Mouse (Mus musculus) stomach, embryonic 14.5 days (tissue): ENCODE measurements at regions not wholly inside any gene's neighbourhood (a gene's known extent, or its start where the extent isn't known, plus 50 kb on each side); places are given as distances from the start of the nearest gene placed in this dataset.
A peak's percentile ranks its signal among the peaks of the same experiment; 100 is the strongest.

Experiments
- ATAC-seq: fragments of 200-750 bp; cut with Nextera tagmentation; 2 replicates; pipeline ENCODE4 v1.8.0; 2017; ENCODE audit warnings: low read depth, moderate TSS enrichment; ENCODE audit not compliant: insufficient number of reproducible peaks, insufficient read depth, low FRiP score
- H3K27ac ChIP-seq: fragments of 300-500 bp; sonication (generic); 2 replicates; pipeline ENCODE4 v1.5.1; 2014; ENCODE audit warnings: mild to moderate bottlenecking, low read length, moderate library complexity, mixed read lengths
- H3K27me3 ChIP-seq: fragments of 300-500 bp; sonication (generic); 2 replicates; pipeline ENCODE4 v1.6.1; 2014; ENCODE audit warnings: low read length, control low read depth, mixed read lengths; ENCODE audit not compliant: control insufficient read depth, insufficient read depth
- H3K36me3 ChIP-seq: fragments of 300-500 bp; sonication (generic); 2 replicates; pipeline ENCODE4 v1.6.1; 2014; ENCODE audit warnings: mild to moderate bottlenecking, control low read depth, low read length, moderate library complexity, mixed read lengths; ENCODE audit not compliant: control insufficient read depth, insufficient read depth
- H3K4me1 ChIP-seq: fragments of 300-500 bp; sonication (generic); 2 replicates; pipeline ENCODE4 v1.6.1; 2014; ENCODE audit warnings: low read length, control low read depth, mixed read lengths; ENCODE audit not compliant: control insufficient read depth, insufficient read depth
- H3K4me2 ChIP-seq: fragments of 300-500 bp; sonication (generic); replicated peaks from 2 replicates; pipeline ENCODE4 v1.6.1; 2014; ENCODE audit warnings: low read depth, low read length, control low read depth
- H3K4me3 ChIP-seq: fragments of 300-500 bp; sonication (generic); 2 replicates; pipeline ENCODE4 v1.5.1; 2014; ENCODE audit warnings: low read depth, low read length, control low read depth
- H3K9ac ChIP-seq: fragments of 300-500 bp; sonication (generic); replicated peaks from 2 replicates; pipeline ENCODE4 v1.6.1; 2014; ENCODE audit warnings: low read depth, mild to moderate bottlenecking, control low read depth, low read length, moderate library complexity, mixed read lengths
- H3K9me3 ChIP-seq: fragments of 300-500 bp; sonication (generic); 2 replicates; pipeline ENCODE4 v1.6.1; 2016; ENCODE audit warnings: low read depth, low read length, control low read depth; ENCODE audit not compliant: control insufficient read depth
- WGBS: fragments of 180-500 bp; shearing (Covaris S2); extraction: QIAGEN DNeasy Blood & Tissue Kit; methylation state at CpG from one replicate; pipeline ENCODE4 v1.1.7; 2014; 5-methylcytosine and 5-hydroxymethylcytosine counted together

- Histone ChIP-seq H3K9ac (no peak overlapping the region), H3K27me3 (no peaks in the 10 kb centered on the region), H3K4me1 (peaks cover 14% of the 10 kb centered on the region), H3K27ac (peak overlapping the region; percentile 72; the same call in 1 of the 2 replicates), H3K4me3 (no peak overlapping the region), H3K36me3 (no peaks in the 10 kb centered on the region), H3K9me3 (no peaks in the 10 kb centered on the region), H3K4me2 (no peak overlapping the region)
- ATAC-seq, result no peak
- 58% methylated on average over 14 of the region's 14 CpGs for WGBS
Measured at GRCm38 (mm10) chr13:56350705-56351400, 54.5 kb upstream of the Cxcl14 start.

DNA sequence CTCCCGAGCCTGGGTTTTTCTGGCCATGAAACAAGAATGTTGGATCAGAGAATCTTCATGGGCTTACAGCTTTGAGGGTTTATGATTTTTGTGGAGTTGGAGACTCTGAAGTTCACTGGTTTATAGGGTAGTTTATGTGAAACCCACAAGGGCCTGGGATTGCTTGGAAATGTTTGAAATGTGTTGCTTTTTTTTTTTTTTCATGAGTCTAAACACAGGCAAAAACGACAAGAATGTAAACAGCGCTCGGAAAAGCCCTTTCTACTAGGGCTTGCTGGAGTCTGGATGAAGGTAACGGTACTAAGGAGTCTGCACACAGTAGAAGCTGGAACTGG lies 55.0 kb upstream of the Cxcl14 start:
- H3K27ac ChIP-seq, result peak overlapping the region; percentile 72; the same call in 1 of the 2 replicates

GRCm38 (mm10) chr13:56352436-56352835 lies 56.1 kb upstream of the Cxcl14 start:
- no peak overlapping the region for H3K27ac ChIP-seq
- no peak for ATAC-seq

More for the DNA sequence above, 55.0 kb upstream of the Cxcl14 start:
- Histone ChIP-seq H3K4me1 (peaks cover 14% of the 10 kb centered on the region), H3K36me3 (no peaks in the 10 kb centered on the region), H3K4me3 (no peak overlapping the region), H3K9me3 (no peaks in the 10 kb centered on the region), H3K27me3 (no peaks in the 10 kb centered on the region), H3K9ac (no peak overlapping the region), H3K4me2 (no peak overlapping the region)
- 40% methylated on average over 5 of the region's 5 CpGs for WGBS
- ATAC-seq, result no peak

GRCm38 (mm10) chr13:56352839-56353605 lies 56.7 kb upstream of the Cxcl14 start:
- H3K4me3 ChIP-seq, result no peak overlapping the region
- no peak overlapping the region for H3K27ac ChIP-seq
- no peaks in the 10 kb centered on the region for H3K36me3 ChIP-seq
- peaks cover 14% of the 10 kb centered on the region for H3K4me1 ChIP-seq
- H3K9me3 ChIP-seq, result no peaks in the 10 kb centered on the region
- H3K9ac ChIP-seq, result no peak overlapping the region
- no peak for ATAC-seq
- H3K4me2 ChIP-seq, result no peak overlapping the region
- 89% methylated on average over 12 of the region's 12 CpGs for WGBS
- H3K27me3 ChIP-seq, result no peaks in the 10 kb centered on the region

More at GRCm38 (mm10) chr13:56352436-56352835, 56.1 kb upstream of the Cxcl14 start:
- H3K36me3 ChIP-seq, result no peaks in the 10 kb centered on the region
- no peaks in the 10 kb centered on the region for H3K9me3 ChIP-seq
- H3K4me2 ChIP-seq, result no peak overlapping the region
- no peaks in the 10 kb centered on the region for H3K27me3 ChIP-seq
- peaks cover 14% of the 10 kb centered on the region for H3K4me1 ChIP-seq
- H3K9ac ChIP-seq, result no peak overlapping the region
- H3K4me3 ChIP-seq, result no peak overlapping the region
- WGBS, result 93% methylated on average over 6 of the region's 6 CpGs

DNA sequence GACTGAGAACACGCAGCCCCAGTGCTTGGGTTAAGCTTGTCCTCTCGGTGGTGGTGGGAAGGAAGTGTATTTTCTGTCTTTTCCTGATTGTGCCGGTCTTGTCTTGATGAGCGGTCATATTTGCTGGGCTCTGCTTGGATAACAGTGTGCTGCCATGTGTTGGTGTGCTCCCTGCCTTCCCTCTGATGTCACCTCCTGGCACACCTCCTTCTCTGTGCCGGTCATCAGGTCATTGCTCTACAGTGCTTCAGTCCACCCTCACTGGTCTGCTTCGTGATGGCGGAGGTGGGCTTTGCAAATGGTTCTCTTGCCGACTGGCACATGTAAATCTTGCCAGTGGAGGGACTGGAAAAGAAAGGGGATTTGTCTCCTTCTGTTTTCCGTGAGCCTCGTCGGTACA lies 57.6 kb upstream of the Cxcl14 start:
- H3K27me3 ChIP-seq, result no peaks in the 10 kb centered on the region
- H3K9ac ChIP-seq, result no peak overlapping the region
- ATAC-seq, result no peak
- no peak overlapping the region for H3K4me3 ChIP-seq
- H3K4me2 ChIP-seq, result no peak overlapping the region
- no peaks in the 10 kb centered on the region for H3K36me3 ChIP-seq
- H3K9me3 ChIP-seq, result no peaks in the 10 kb centered on the region
- peaks cover 14% of the 10 kb centered on the region for H3K4me1 ChIP-seq
- WGBS, result 91% methylated on average over 11 of the region's 11 CpGs
- H3K27ac ChIP-seq, result no peak overlapping the region

- H3K4me2 ChIP-seq, result no peak overlapping the region
- no peak overlapping the region for H3K9ac ChIP-seq
- no peaks in the 10 kb centered on the region for H3K27me3 ChIP-seq
- no peak overlapping the region for H3K27ac ChIP-seq
- H3K36me3 ChIP-seq, result no peaks in the 10 kb centered on the region
- ATAC-seq, result no peak
- H3K4me3 ChIP-seq, result no peak overlapping the region
- WGBS, result 85% methylated on average over 1 of the region's 1 CpGs
- H3K9me3 ChIP-seq, result no peaks in the 10 kb centered on the region
- peaks cover 14% of the 10 kb centered on the region for H3K4me1 ChIP-seq
Measured at GRCm38 (mm10) chr13:56354630-56355029, 58.3 kb upstream of the Cxcl14 start.

- H3K27ac ChIP-seq, result no peak overlapping the region
- no peak overlapping the region for H3K4me3 ChIP-seq
- 48% methylated on average over 1 of the region's 1 CpGs for WGBS
- no peaks in the 10 kb centered on the region for H3K27me3 ChIP-seq
- ATAC-seq, result no peak
- no peak overlapping the region for H3K4me2 ChIP-seq
- no peaks in the 10 kb centered on the region for H3K9me3 ChIP-seq
- no peak overlapping the region for H3K9ac ChIP-seq
- peaks cover under 1% of the 10 kb centered on the region; the same call in 1 of the 2 replicates for H3K4me1 ChIP-seq
- H3K36me3 ChIP-seq, result no peaks in the 10 kb centered on the region
Measured at GRCm38 (mm10) chr13:56356999-56357398, 60.6 kb upstream of the Cxcl14 start.

GRCm38 (mm10) chr13:56357955-56358354 lies 61.6 kb upstream of the Cxcl14 start:
- no peak for ATAC-seq

More at GRCm38 (mm10) chr13:56357955-56358354, 61.6 kb upstream of the Cxcl14 start:
- no peaks in the 10 kb centered on the region for H3K36me3 ChIP-seq
- peaks cover 3% of the 10 kb centered on the region; the same call in 1 of the 2 replicates for H3K4me1 ChIP-seq
- H3K4me2 ChIP-seq, result no peak overlapping the region
- H3K27ac ChIP-seq, result no peak overlapping the region
- WGBS, result 81% methylated on average over 3 of the region's 3 CpGs
- H3K4me3 ChIP-seq, result no peak overlapping the region
- H3K9ac ChIP-seq, result no peak overlapping the region
- H3K9me3 ChIP-seq, result no peaks in the 10 kb centered on the region
- no peaks in the 10 kb centered on the region for H3K27me3 ChIP-seq
